Mouse (Mus musculus): ENCODE measurements around the gene Dlx3. TPM values are rescaled to one million over a fixed set of nuclear protein-coding genes. Genes with fewer than 3 reads are reported as not detected.
A peak's percentile ranks its signal among the peaks of the same experiment; 100 is the strongest.

Gene Dlx3
- polyA plus RNA-seq, 1 experiment from 2014 or later, result 0.60 TPM

DNA sequence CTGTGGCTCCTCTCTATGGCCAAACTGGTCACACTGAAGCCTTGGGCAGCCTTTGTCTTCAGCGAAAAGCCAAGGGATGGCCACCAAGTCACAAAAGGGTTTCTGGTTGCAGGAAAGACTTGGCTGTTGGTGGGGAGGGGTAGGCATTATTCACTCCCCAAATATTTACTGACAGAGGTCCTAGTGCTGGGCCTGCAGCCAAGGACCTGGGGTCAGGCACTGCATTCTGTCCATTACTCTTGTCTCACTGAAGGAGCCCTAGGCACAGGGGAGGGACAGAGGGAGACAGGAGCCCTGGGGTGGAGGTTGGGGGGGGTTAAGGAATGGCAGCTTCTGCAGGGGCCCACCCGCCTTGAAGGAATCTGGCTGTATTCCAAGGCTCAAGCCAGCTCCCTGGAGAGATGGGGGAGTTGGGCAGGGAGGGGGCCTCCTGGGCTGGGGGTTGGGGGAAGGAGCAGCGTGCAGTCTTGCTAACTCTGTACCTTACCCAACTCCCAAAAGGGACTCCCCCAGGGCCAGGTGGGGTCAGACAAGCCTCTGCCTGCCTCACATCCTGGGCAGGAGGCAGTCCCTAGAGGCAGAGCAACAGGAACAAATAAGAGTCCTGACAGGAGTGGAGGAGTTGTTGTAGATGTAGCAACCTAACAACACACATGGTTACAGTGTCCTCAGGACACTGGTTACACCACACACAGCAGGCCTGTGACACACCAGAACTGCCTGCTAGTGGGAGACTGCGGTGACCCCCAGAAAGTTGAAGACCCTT, 23.1 kb upstream of the Dlx3 start:
- WGBS, result 34% methylated on average over 4 of the region's 4 CpGs

DNA sequence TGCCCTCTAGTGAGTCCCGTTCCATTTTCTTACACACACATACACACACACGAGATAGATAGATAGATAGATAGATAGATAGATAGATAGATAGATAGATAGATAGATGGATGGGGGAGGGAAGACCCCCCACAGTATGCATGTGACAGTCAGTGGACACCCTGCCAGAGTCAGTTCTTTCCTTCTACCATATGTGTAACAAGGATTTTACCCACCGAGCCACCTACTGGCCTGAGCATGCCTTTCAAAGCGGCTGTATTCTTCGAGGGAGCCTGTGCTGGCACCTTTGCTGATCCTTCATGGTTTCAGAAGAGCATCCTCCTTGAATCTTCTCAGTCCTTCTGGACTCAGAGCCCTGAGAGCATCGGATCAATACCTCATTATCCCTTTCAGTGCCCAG, 22.0 kb upstream of the Dlx3 start:
- Histone ChIP-seq H3K27me3 (replicated peaks) (no peaks in the 10 kb centered on the region), H3K27ac (0 out of 2 replicates have a peak overlapping the region, but pooled peaks have one; percentile 45), H3K9me3 (no peaks in the 10 kb centered on the region), H3K36me3 (no peaks in the 10 kb centered on the region), H3K4me2 (replicated peaks) (no peak overlapping the region), H3K4me1 (replicated peaks) (peaks cover 35% of the 10 kb centered on the region), H3K4me3 (replicated peaks) (no peak overlapping the region), H3K9ac (no peak overlapping the region)
- 62% methylated on average over 6 of the region's 6 CpGs for WGBS
- ATAC-seq, result no peak

More for the DNA sequence above, 23.1 kb upstream of the Dlx3 start:
- H3K4me2 ChIP-seq (replicated peaks), result no peak overlapping the region
- no peak overlapping the region for H3K9ac ChIP-seq
- H3K36me3 ChIP-seq, result no peaks in the 10 kb centered on the region
- H3K9me3 ChIP-seq, result no peaks in the 10 kb centered on the region
- peak; percentile 84 for ATAC-seq
- peaks cover 35% of the 10 kb centered on the region for H3K4me1 ChIP-seq (replicated peaks)
- H3K27ac ChIP-seq, result peak overlapping the region; percentile 45
- no peaks in the 10 kb centered on the region for H3K27me3 ChIP-seq (replicated peaks)
- no peak overlapping the region for H3K4me3 ChIP-seq (replicated peaks)

DNA sequence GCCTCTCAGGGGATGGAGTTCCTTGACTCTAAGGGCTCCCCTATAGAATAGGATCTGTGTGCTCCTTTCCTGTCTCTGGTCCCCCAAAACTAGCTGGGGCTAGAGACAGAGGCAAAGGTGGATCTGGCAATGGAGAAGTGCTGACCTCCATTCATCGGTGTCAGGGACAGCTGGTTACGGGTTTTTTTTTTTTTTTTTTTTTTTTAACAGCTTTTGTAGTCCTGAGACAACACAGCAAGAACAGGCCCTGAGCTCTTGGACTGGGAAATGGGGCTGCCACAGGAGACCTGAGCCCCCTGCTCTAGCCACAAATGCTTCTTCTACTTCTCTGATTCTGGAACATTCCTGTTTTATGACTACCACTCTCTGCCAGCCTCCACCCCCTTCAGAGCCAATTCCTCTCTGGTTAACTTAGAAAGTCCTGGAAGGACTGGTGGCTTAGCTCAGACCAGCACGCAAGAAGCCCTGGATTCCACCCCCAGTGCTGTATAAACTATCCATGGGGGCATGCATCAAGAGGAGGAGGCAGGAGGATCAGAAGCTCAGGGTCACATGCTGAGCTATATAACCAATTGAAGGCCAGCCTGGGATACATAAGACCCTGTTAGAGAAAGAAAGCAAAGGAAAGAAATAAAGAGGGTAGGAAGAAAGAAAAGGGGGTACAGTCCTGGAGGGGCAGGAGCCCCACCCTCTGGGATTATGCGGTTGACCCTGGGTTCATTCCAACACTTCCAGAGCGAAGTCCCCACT, 21.4 kb upstream of the Dlx3 start:
- Histone ChIP-seq H3K4me3 (replicated peaks) (no peak overlapping the region), H3K4me2 (replicated peaks) (no peak overlapping the region), H3K36me3 (no peaks in the 10 kb centered on the region), H3K27me3 (replicated peaks) (no peaks in the 10 kb centered on the region), H3K4me1 (replicated peaks) (peaks cover 35% of the 10 kb centered on the region), H3K27ac (0 out of 2 replicates have a peak overlapping the region, but pooled peaks have one; percentile 2), H3K9me3 (no peaks in the 10 kb centered on the region), H3K9ac (no peak overlapping the region)
- WGBS, result 71% methylated on average over 5 of the region's 5 CpGs
- ATAC-seq, result no peak

DNA sequence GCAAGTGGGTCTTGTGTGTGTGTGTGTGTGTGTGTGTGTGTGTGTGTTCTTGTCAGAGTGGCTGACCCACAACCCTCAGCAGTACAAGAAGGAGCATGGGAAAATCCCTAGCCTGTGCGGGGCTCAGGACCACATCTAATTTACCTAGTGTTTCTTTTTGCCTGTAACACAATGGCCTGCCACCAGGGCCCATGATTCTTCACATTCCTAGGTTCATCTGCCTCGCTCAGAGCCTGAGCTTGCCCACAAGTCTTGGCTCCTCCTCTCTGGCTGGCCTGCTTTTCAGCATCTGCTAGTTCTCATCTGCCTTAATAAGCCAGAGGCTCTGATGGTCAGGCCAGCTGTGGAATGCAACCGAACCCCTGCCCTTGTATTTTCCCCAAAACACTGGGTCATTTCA, 19.5 kb upstream of the Dlx3 start:
- Histone ChIP-seq H3K9me3 (no peaks in the 10 kb centered on the region), H3K27ac (peak overlapping the region; percentile 34; the same call in 1 of the 2 replicates), H3K36me3 (no peaks in the 10 kb centered on the region), H3K4me3 (replicated peaks) (no peak overlapping the region), H3K4me2 (replicated peaks) (no peak overlapping the region), H3K27me3 (replicated peaks) (no peaks in the 10 kb centered on the region), H3K9ac (no peak overlapping the region), H3K4me1 (replicated peaks) (peaks cover 46% of the 10 kb centered on the region)
- 37% methylated on average over 3 of the region's 3 CpGs for WGBS
- peak; percentile 3; the same call in 1 of the 2 replicates for ATAC-seq

DNA sequence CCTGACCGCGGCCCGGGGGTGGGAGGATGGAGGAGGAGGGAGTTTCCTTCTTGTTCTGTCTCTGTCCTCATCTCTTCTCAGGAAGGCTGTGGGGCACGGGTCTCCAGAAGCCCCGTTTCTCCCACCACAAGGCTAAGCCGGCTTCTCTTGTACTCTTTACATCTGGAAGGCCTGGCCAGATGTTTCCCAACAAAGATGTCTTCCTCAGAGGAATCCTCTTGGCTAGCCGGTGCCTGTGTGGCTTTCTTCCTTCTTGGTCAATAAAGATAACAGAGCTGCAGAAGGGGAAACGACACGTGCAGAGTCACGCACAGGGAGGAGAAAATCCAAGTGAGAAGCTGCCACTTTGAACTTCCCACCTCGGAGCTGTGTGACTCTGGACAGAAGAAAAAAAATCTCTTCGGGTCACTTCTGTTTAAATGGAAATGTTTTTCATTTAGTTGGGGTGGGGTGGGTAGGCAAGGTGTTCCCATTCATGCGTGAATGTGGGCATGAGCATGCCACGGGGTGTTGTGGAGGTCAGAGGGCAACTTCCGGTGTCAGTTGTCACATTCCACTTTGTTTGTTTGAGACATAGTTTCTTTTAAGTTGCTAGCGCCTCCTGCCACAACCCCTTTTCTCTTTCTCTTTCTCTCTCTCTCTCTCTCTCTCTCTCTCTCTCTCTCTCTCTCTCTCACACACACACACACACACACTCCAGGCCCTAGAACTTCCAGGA, 18.7 kb upstream of the Dlx3 start:
- H3K36me3 ChIP-seq, result no peaks in the 10 kb centered on the region
- peak overlapping the region; percentile 34; the same call in 1 of the 2 replicates for H3K27ac ChIP-seq
- WGBS, result 25% methylated on average over 16 of the region's 16 CpGs
- no peak overlapping the region for H3K4me3 ChIP-seq (replicated peaks)
- H3K9me3 ChIP-seq, result no peaks in the 10 kb centered on the region
- peaks cover 52% of the 10 kb centered on the region for H3K4me1 ChIP-seq (replicated peaks)
- H3K9ac ChIP-seq, result no peak overlapping the region
- no peaks in the 10 kb centered on the region for H3K27me3 ChIP-seq (replicated peaks)
- no peak for ATAC-seq
- no peak overlapping the region for H3K4me2 ChIP-seq (replicated peaks)

DNA sequence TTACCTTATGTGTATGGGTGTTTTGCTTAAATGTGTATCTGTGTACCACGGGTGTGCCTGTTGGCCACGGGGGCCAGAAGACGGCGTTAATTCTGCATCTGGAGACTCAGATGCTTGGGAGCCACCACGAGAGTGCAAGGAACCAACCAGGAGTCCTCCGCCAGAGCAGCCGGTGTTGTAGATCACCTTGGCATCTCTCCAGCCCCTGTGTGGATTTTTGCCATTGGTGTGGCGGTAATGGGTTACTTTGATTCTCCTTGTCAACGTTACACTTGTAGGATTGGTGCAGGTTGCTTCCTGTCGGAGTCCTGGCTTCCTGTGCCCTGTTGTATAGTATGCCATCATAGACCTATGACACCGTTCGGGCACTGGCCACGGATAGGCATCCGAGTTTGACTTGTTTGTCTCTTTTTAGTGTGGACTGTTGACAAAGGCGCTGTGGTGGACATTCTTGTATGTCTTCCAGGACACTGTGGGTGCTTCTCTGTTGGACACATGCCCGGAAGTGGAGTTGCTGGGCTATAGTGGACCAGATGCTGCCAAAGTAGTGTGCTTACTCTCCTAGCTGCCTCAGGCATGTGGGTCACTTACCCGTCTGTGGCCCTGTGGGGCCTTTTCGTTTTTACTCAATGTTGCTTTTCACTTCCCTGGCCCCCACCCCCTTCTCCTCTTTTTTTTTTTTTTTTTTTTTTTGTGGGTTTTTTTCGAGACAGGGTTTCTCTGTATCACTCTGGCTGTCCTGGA, 17.6 kb upstream of the Dlx3 start:
- WGBS, result 87% methylated on average over 19 of the region's 19 CpGs
- Histone ChIP-seq H3K9me3 (no peaks in the 10 kb centered on the region), H3K36me3 (no peaks in the 10 kb centered on the region), H3K27me3 (replicated peaks) (no peaks in the 10 kb centered on the region), H3K4me1 (replicated peaks) (peaks cover 49% of the 10 kb centered on the region), H3K9ac (no peak overlapping the region), H3K4me2 (replicated peaks) (no peak overlapping the region), H3K27ac (no peak overlapping the region), H3K4me3 (replicated peaks) (no peak overlapping the region)
- ATAC-seq, result no peak

DNA sequence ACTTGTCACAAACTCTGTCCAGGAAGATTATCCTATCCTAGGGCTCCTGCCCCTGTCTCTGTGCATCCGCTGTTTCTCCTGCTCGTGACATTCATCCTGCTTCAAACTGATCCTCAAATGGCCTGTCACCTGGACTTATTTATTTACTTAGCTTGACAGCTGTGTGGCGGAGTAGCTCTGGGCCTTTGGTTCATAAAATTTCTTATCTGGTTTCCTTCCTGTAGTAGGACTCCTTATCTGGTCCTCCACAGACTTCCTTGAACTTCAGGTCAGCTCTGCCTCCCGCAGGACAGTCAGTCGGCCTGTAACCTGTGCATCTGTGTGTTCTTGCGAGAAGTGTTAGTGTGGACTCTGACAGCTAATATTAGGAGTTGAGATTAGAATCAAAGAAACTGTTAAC, 15.7 kb upstream of the Dlx3 start:
- H3K4me2 ChIP-seq (replicated peaks), result no peak overlapping the region
- H3K27me3 ChIP-seq (replicated peaks), result no peaks in the 10 kb centered on the region
- no peaks in the 10 kb centered on the region for H3K36me3 ChIP-seq
- no peak overlapping the region for H3K4me3 ChIP-seq (replicated peaks)
- no peak overlapping the region for H3K27ac ChIP-seq
- H3K9ac ChIP-seq, result no peak overlapping the region
- peaks cover 37% of the 10 kb centered on the region for H3K4me1 ChIP-seq (replicated peaks)
- 40% methylated on average over 6 of the region's 6 CpGs for WGBS
- H3K9me3 ChIP-seq, result no peaks in the 10 kb centered on the region
- no peak for ATAC-seq

DNA sequence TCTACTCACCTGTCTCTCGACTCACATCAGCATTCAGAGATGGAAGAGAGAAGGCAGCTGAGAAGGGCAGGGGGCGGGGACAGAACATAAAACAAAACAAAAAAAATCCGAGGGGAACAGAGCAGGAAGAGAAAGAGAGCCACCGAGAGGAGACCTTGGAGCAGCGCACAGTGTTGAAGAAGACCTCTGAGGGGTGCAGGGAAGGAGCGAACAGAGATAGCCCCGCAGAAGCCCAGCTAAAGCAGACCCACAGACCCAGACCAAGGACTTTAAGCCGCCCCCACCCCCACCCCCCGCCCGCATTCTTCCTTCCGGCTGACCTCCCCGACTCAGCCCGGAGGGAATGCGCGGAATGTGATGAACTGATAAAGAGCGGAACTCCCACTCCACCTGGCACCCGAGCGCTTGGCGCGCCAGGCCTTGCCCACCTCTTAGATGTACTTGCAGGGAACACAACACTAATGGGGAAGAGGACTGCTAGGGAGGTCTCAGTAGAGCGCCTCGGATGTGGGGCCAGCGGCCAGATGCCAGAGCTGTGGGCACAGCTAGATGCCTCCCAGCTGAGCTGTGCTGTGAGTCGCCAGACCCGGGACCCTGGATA, 14.5 kb upstream of the Dlx3 start:
- peak overlapping the region; percentile 58 for H3K4me2 ChIP-seq (replicated peaks)
- H3K9ac ChIP-seq, result no peak overlapping the region
- H3K27ac ChIP-seq, result no peak overlapping the region
- no peaks in the 10 kb centered on the region for H3K9me3 ChIP-seq
- H3K4me3 ChIP-seq (replicated peaks), result peak overlapping the region; percentile 17
- H3K27me3 ChIP-seq (replicated peaks), result no peaks in the 10 kb centered on the region
- no peaks in the 10 kb centered on the region for H3K36me3 ChIP-seq
- 0 out of 2 replicates have a peak, but pooled peaks have one; percentile 34 for ATAC-seq
- peaks cover 37% of the 10 kb centered on the region for H3K4me1 ChIP-seq (replicated peaks)
- 3% methylated on average over 25 of the region's 25 CpGs for WGBS

DNA sequence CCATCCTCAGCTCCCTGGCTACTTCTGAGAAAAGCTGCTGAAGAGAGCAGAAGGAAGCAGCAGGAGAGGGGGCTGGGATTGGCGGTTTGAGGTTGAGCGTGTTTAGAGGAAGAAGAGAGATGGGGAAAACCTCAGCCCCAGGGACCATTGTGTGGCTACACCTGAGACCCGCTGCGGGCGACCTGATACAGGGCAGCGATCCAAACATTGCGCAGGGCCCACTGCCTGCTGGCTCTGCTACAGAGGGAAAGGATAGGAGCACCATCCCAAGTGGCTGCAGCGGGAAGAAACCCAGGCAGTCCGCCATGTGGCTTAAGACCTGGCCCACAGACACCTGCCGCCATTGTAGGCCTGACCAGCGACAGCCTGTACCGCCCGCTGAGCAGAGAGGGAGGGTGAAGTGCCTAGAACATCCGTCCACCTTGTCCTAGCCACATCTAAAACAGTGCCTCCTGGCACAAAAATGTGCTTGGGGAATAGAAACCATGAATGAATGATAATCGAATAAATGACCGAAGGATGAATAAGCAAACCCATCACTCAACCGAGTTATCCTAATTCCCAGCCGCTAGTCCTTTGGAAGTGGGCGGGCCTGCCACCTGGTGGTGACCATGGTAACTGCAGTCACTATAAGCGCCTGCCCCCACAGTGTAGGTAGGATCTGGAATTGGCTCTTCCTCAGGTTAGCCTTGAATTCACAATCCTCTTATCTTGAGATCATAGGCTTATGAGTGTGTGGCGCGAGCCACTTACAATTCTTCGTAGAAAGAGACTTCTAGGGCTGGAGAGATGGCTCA, 13.3 kb upstream of the Dlx3 start:
- ATAC-seq, result peak; percentile 74
- Histone ChIP-seq H3K4me1 (replicated peaks) (peaks cover 30% of the 10 kb centered on the region), H3K9ac (no peak overlapping the region), H3K4me2 (replicated peaks) (no peak overlapping the region), H3K4me3 (replicated peaks) (no peak overlapping the region), H3K27me3 (replicated peaks) (no peaks in the 10 kb centered on the region), H3K27ac (no peak overlapping the region), H3K36me3 (no peaks in the 10 kb centered on the region), H3K9me3 (no peaks in the 10 kb centered on the region)
- WGBS, result 39% methylated on average over 23 of the region's 23 CpGs

DNA sequence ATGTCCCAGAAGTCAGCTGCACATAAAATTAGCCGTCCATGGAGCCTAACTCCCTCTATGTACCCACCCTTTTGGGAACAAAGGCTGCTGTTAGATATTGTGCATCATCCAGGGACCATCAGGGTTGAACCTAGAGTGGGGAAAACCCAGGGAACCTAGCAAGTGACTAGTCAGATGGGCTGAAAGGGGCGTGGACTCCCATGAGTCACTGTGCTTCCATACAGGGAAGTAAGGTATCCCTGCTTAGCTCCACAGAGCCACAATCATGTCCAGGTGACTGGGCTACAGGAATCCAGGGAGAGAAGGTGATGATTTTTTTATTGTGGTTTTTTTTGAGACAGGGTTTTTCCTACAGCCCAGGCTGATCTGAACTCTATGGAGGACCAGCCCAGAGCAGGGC, 10.9 kb upstream of the Dlx3 start:
- Histone ChIP-seq H3K9ac (no peak overlapping the region), H3K27me3 (replicated peaks) (no peaks in the 10 kb centered on the region), H3K9me3 (no peaks in the 10 kb centered on the region), H3K36me3 (no peaks in the 10 kb centered on the region), H3K4me2 (replicated peaks) (no peak overlapping the region), H3K4me1 (replicated peaks) (peaks cover 24% of the 10 kb centered on the region), H3K4me3 (replicated peaks) (no peak overlapping the region), H3K27ac (no peak overlapping the region)
- no peak for ATAC-seq
- 77% methylated on average over 2 of the region's 2 CpGs for WGBS

DNA sequence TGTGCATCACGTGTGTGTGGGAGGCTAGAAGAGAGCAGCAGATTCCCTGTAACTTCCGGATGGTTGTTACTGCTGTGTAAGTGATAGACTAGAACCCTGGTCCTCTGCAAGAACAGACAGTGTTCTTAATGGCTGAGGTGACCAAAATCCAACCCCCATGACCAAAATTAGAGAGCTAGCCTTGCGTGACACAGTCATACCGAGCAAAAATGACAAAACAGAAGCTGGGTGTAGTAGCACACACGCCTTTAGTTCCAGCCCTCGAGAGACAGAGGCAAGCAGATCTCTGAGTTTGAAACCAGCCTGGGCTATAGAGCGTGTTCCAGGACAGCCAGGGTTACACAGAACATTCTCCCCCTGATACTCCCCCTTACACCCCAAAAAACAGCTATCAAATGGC, 9.8 kb upstream of the Dlx3 start:
- WGBS, result 89% methylated on average over 7 of the region's 7 CpGs
- peaks cover 20% of the 10 kb centered on the region; the same call in 1 of the 2 replicates for H3K4me1 ChIP-seq (replicated peaks)

More for the DNA sequence above, 9.8 kb upstream of the Dlx3 start:
- H3K27me3 ChIP-seq (replicated peaks), result no peaks in the 10 kb centered on the region
- no peak for ATAC-seq
- no peak overlapping the region for H3K27ac ChIP-seq
- H3K9me3 ChIP-seq, result no peaks in the 10 kb centered on the region
- H3K9ac ChIP-seq, result no peak overlapping the region
- H3K36me3 ChIP-seq, result no peaks in the 10 kb centered on the region
- H3K4me3 ChIP-seq (replicated peaks), result no peak overlapping the region
- no peak overlapping the region for H3K4me2 ChIP-seq (replicated peaks)
